Mouse (Mus musculus) heart, adult 2 months (tissue): ENCODE measurements around the gene Map2k4.

Source experiments
- CTCF ChIP-seq: fragments of 200-600 bp; IDR thresholded peaks from 2 replicates; pipeline ENCODE4 v1.8.1; 2022; ENCODE audit warnings: antibody characterized with exemption, mild to moderate bottlenecking, moderate library complexity
- POLR2A ChIP-seq: fragments of 200-500 bp; IDR thresholded peaks from 2 replicates; pipeline ENCODE4 v1.6.1; 2011; ENCODE audit warnings: mild to moderate bottlenecking, low read depth, low read length, control low read depth; ENCODE audit not compliant: insufficient read depth

DNA sequence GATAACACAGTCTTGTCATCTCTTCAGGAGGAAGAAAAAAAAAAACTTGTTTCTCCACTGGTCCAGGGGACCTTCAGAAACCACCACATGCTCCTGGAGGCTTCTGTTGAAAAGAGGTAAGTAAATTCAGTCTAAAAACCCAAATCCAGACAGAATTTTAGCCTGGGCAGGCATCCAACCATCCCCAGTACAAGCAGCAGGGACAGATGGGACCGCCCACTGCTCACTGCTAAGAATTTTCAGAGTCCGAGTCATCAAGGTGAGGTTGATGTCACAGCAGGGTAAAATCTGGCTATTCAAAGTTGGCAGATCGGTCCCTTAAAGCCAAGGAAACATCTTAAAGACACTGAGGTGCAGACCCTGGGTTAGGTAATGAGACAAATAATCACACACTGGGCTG is 13.8 kb upstream of the Map2k4 start:
- no peak for TF ChIP-seq POLR2A
- no peak for TF ChIP-seq CTCF
